Mouse (Mus musculus) gonadal fat pad, adult 2 months (tissue): ENCODE results near the gene Ano6. TPM values are rescaled to one million over a fixed set of nuclear protein-coding genes. Genes with fewer than 3 reads are reported as not detected.

Source experiments
- DNase-seq: peaks from one replicate; pipeline ENCODE4 v3.0.0-alpha.2; 2012; ENCODE audit warnings: low read depth
- polyA plus RNA-seq: library from polyadenylated mRNA; depleted of rRNA; stranded (reverse); fragments of >200 nt; gene quantifications from 2 replicates; pipeline ENCODE4 v1.2.3, GENCODE M21; 2012; rRNA removed

Ano6 gene
- polyA plus RNA-seq, 1 experiment = 53.8 TPM

DNA sequence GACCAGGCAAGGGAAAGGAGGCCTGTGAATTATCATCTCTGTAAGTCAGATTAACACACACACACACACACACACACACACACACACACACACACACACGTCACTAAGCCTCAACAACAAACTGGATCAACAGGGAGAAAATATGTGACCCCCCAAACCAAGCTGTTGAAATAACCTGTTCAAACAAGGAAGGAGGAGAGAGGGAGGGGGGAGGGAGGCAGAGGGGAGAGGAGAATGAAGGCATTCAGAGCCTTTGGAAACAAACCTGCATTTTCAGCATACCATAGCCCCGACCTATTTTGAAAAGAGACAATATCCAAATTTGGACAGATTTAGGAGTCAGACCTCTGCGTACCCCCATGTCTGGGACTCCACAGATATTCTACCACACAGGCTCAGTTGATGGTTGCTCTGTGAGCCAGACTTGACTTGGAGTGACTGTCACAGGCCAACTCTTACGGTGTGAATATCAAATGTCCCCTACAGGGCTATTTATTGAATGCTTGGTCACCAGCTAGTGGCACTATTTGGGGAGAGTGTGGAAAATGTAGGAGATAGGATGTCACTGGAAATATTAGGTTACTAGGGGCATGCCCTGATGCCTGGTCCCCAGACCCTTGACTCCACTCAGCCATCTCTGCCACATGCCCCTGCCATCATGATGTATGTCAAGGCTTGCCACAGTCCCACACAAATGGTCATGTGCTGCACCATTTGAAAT lies 185.7 kb downstream of the Ano6 start:
- DNase-seq = no peak

DNA sequence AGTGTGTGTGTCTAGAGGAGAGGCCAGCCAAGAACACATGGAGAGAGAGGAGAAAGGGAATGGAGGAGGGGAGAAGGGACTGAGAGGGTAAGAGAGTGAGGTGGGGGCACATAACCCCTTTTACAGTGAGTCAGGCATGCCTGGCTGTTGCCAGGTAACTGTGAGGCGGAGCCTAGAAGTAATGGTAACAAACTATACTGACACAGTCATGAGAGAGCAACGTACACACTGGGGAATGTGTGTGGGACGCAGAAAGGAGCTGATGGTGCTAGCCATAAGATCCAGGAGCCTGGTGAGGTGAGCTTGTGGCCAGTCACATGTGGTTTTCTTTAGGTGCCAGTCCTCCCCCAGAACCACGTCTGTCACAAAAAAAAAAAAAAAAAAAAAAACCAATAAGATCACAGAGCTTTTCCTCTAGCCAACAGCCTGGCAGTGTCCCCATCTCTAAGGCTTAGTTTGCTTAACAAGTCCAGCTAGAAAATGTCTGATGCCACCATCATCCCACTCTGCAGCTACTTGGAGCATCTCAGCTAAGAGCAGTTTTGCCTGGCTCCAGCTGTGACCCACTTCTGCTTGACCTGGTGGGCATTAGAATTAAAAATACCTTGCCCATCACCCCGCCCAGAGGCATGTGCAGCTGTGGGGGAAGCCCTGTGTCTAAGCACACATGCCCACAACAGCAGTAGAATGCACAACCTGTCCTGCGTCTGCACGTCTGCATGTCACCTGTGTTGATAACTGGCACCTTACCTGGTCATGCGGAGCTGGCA lies 186.7 kb downstream of the Ano6 start:
- DNase-seq = no peak

DNA sequence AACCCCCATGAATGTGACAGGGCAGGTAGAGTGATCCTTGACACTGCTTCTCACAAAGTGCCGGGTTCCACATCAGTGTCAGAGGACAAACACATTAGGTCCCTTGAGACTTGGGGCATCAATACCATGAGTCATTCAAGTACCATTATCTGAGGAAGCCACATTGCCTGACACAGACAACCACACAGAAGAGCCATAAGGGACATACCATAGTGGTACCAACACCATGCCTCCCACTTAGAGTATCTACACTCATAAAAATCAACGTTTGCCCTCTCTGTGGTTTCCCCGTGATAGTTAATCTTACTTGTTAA lies 187.3 kb downstream of the Ano6 start:
- no peak for DNase-seq

DNA sequence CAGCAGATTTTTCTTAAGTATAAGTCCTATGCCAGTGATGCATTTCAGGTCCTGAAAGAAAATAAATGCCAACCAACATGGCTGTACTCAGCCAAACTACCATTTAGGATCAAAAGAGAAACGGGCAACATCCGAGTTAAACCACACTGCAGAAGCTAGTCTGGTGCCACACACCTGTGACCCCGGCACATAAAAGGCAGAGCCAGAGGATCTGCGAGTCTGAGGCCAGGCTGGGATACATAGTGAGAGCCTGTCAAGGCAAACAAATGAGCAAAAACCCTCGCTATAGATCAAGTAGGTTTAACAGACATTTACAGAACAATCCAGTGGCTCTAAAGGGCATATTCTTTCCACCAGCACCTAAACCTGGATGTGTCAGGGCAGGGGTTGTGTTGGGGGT lies 190.0 kb downstream of the Ano6 start:
- DNase-seq = no peak

DNA sequence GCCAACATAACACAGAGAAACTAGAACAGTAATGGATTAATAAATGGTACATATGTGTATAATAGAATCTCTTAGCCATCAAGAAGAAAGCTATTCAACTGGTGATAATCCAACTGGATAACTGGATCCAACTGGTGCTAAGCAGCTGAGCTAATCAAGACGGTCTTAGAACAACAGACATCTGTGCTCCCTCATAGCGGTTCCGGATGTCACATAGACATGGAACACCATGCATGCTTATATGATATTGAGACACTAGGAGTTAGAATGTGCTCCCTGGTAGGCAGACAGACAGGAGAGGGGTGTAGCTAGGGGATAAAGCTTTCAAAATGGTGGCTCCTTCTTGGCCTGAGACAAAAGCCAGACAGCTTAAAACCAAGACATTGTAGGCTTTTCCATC lies 197.3 kb downstream of the Ano6 start:
- DNase-seq = no peak

DNA sequence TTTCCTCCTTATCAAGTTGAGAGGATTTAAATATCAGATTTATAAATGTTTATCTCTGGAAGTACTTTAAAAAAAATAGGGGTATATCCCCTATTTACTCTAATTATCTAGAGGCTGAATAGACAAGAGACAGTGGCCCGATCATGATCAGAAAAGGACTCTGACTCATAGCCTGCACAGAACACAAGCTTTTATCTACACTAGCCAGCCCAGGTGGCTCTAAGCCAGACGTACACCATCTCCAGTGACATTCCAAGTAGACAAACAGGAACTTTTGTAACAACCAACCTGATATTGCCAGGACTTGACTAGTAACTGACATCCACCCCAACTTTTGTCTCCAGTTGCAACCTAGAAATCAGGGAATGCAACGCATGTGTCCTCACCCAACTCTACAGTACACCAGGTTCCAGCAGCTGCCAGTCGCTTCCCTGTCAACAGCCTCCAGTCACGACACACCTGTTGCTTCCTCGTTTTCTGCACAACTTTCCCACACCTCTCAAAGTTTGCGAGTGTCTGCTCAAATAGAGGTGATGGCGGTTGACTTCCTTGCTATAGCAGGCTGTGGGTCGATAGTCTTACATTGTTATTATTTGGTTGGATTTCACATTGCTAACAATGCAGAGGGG lies 199.0 kb downstream of the Ano6 start:
- DNase-seq = peak; percentile 30

DNA sequence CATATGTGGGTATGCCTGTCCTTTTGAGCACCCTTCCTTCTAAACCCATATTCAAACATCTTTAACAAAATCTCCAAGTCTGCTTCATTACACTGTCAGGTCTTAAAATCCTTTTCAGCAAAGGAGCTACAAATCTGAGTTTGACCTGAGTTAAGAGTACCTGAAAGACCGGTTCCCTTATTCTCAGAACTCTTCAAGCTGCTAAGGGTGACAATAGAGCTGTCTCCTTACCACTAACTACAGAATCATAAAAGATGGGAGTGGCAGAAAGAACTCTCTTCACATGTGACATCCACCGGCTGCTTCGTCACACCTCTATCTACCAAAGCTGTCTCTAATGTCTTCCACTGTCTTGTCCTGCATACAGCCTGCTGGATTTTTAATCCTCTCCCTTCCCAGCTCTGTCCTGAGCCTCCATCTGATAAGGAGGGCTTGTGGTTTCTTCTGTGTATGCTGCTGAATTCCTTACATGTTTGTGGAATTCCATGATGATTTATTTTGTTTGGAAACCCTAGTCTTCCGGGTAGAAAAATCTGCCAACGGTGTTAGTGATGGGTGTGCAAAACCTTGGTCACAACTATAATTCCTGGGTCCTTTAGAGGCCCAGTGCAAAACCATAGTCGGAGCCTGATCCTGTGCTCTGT lies 212.4 kb downstream of the Ano6 start:
- DNase-seq = no peak

DNA sequence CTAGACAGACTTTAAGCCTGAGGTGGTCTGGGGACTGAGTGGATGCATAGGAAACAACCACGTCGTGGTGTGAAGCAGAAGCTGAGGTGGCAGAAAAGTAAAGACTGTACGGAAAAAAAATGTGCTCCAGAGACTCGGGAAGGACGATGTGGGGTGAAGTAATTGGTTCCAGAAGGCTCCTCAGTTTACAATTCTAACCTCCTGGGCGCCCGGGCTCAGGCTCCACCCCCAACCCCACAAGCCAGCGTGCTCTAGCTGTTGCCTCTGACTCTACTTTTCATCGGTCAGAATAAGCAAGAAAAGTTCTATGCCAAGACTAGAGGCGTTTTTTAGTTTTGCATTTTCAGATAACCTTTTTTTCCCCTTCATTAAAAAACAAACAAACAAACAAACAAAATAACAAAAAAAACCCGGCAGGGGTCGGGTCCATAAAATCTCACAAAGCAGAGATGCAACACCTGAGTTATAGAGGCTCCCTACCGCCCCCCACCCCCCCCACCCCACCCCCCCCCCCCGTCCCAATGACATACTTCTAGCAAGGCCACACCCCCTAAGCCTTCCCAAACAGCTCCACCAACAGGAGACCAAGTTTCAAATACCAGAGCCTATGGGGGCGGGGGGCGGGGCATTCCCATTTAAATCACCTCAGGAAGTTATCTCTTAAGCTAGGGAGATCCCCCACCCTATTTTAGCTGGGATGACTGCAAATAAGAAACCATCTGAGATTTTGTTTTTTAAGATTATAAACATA lies 221.2 kb downstream of the Ano6 start:
- no peak for DNase-seq

DNA sequence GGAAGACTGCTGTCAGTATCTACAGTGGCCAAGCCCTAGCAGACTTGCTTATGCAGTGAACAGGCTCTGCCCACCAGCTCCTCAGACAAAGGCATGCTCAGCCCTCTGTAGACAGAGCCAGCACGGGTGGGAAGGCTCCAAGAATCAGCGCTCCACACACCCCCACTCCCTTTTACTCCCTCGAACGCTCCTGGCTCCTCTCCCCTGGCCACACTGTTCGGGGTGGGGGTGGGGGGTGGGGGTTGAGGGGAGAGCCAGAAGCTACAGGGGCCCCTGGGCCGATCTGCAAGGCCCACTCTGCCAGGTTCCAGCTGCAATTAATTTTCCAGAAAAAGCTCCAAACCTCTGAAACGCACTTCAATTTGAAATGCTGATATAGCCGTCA lies 221.7 kb downstream of the Ano6 start:
- DNase-seq = no peak

DNA sequence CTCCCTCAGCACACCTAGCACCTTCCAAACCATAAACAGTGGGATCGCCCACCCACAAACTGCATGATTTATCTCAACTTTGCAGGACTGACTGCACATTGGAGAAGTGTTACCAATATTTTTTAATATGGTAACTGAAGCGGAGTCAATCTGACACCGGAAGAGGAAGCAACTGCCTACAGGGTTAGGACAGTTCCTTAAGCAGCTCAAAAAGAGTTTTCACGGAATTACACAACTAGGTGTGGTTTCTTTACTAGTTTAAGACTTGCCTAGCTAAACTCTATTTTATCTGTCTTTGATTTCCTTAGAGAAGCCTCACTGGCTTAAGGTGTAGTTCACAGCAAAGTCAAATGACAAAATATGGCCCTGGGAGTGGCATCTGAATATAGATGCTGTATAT lies 223.9 kb downstream of the Ano6 start:
- no peak for DNase-seq

DNA sequence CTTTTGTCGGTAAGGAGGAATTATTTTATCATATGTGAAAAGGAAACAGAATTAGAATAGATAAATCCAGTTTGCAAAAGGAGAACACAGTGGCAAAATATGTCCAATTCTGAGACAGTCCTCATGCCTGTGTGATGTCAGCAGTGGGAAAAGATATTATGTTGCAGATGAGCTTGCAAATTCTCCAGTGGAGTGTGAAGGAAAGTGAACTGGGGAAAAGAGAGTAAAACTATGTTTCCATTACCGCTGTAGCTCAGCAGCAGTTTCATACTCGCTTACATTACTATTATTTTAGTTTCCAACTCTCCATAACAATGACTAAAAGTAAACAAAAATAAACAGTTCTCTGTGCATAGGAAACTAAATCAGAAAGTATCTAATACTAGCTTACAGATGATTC lies 229.8 kb downstream of the Ano6 start:
- no peak for DNase-seq

DNA sequence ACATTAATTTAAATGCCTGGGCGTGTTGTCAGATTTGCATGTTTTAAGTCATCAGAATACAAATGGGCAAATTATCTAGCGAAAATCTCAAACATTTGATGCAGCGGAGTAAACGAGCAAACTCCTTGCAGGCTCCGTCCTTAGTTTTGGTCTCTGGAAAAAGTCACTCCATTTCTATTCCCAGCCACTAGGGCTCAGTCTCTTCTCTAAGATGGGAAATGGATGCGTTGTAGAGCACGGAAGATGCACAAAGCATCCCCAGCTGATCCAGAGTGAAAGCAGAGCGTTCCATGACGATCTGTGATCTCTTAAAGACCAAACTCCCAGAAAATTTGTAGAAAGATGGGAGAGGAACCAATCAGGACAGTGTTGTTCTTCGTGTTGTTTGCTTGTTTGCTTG lies 230.9 kb downstream of the Ano6 start:
- DNase-seq = no peak

Other genes with a start within 250 kb of the Ano6 start
- 0.54 and 0.62 TPM in 2 replicates for gene Dbx2, start 134.9 kb upstream of the Ano6 start, polyA plus RNA-seq